Comparison of ENCODE assay signal across 8 mouse cellular contexts in the genomic region with DNA sequence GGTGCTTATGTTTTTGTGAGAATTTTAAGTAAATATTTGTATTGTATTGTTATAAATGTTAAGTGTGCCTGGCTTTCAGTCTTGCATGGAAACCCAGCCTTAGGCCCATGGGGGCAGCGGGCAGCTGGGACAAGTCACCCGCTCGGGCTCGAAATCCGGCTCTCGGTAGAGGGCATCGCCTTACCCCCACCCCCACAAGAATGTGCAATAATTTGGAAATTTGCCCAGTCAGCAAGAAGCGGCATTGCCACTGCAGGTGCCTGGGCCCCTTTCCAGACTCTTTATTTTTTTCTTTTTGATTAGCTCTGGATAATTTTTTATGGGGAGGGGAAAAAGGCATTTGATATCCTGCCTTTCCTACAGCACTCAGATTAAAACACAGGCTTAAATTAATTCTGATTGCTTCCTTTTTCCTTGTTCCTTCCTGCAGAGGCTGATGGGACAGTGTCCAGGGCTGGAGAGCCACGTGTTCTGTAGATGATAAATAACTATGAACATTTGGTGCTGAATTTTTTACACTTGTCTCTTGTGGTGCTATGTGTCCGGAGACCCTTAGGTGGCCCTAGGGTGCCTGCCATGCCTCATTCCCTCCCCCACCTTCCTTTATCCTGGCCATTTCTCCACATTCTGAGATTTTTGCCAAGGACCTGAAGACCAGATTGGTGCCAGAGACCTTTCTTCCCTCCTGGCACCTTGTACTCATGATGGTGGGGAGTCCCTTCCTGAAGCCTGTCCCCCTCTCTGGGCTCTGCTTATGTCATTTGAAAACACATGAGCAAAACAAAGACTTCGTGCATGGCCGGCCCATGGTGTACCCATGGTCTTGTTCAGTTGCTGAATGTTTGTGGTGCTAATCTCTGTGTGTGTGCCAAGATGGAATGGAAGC. TPM values are rescaled to one million over a fixed set of nuclear protein-coding genes. Genes with fewer than 3 reads are reported as not detected.
DNase-seq lines count a peak whose midpoint lies in the region.
"Had no signal": no experiment of that assay in that cellular context is flagged by ENCODE, and none has a peak within 500 bp of the region (broad histone marks: within the 10 kb centered on the region; RNA-seq: fewer than 3 reads in every experiment).

No protein-coding gene starts in this region.

- peak; percentile 63 for DNase-seq in left cerebral cortex, postnatal 4 days
- DNase-seq in left cerebral cortex, postnatal 14 days (ENCODE audit: low spot score in 2 of 2) = no peak
- peak; percentile 23 for DNase-seq in cerebellum, adult 8-10 months
- DNase-seq in gonadal fat pad, adult 2 months (ENCODE audit: low read depth) = peak; percentile 51
- peak; percentile 8 for DNase-seq in lung, postnatal 14 days
- no peak for DNase-seq in layer of hippocampus, adult 11-12 months (ENCODE audit: low spot score)
- no peak for DNase-seq in thymus, postnatal 14 days

- intact Hi-C loops in left cerebral cortex, postnatal 4 days (cut with DNase I) = no loop called here
- intact Hi-C loops in left cerebral cortex, postnatal 14 days (cut with DNase I) = no loop called here

RNA-seq across cellular contexts. Expression of gene Fcnb, which starts 46.9 kb away (rescaled TPM):
- total RNA-seq in left cerebral cortex, postnatal 4 days (2021) = not detected
- total RNA-seq in left cerebral cortex, postnatal 14 days (2021) = not detected
- not detected in 2 replicates for polyA plus RNA-seq in gonadal fat pad, adult 2 months (2012; rRNA removed)
- polyA plus RNA-seq: limb, embryonic 12.5 days had no signal

Comparison
In these comparisons a context has a peak if more than half of its experiments do, and no peak if none do; other contexts are left out.
1. DNase-seq: peak in left cerebral cortex, postnatal 4 days (single experiment), cerebellum, adult 8-10 months (single experiment), gonadal fat pad, adult 2 months (single experiment) and lung, postnatal 14 days (single experiment); none in left cerebral cortex, postnatal 14 days (0 of 2), layer of hippocampus, adult 11-12 months (single experiment) and thymus, postnatal 14 days (single experiment).